Mouse (Mus musculus): Measurements from ENCODE around the gene Rbms3.

GRCm38 (mm10) chr9:116967317-116967716, 662.4 kb downstream of the Rbms3 start:
- TF ChIP-seq CTCF (IDR thresholded peaks at IDR 0.05; ENCODE audit: insufficient read depth, low read depth, low read length) (no peak), POLR2A (IDR thresholded peaks at IDR 0.05; ENCODE audit: insufficient read depth, low read depth, low read length) (no peak)
